Mouse (Mus musculus): ENCODE results near the gene Ksr1. TPM values are rescaled to one million over a fixed set of nuclear protein-coding genes. Genes with fewer than 3 reads are reported as not detected.

Gene Ksr1
- polyA plus RNA-seq (2012; rRNA removed) = 46.2 and 55.2 TPM in 2 replicates

DNA sequence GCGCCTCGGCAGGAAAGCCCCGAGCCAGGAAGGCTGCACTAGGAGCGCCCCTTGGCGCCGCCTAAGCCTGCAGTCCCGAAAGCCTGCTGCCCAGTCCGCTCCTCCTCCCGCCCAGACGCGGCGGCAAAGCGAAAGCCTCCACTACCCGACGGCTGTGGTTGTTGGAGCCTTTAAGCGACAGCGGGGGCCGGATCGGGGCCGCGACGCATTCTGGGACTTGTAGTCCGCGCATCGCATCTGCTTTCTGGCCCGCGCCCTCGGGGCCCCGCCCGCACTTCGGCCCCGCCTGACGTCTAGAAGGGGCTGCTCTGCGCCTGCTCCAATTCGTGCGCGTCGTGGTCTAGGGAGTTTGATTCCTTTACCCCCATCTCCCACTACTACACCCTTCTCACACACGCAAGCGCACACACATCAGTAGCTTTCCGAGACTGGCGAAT lies at the start of gene Ksr1:
Gene Ksr1 (minus strand): TSS at position 77 of the 437 bp plus-strand sequence.

DNA sequence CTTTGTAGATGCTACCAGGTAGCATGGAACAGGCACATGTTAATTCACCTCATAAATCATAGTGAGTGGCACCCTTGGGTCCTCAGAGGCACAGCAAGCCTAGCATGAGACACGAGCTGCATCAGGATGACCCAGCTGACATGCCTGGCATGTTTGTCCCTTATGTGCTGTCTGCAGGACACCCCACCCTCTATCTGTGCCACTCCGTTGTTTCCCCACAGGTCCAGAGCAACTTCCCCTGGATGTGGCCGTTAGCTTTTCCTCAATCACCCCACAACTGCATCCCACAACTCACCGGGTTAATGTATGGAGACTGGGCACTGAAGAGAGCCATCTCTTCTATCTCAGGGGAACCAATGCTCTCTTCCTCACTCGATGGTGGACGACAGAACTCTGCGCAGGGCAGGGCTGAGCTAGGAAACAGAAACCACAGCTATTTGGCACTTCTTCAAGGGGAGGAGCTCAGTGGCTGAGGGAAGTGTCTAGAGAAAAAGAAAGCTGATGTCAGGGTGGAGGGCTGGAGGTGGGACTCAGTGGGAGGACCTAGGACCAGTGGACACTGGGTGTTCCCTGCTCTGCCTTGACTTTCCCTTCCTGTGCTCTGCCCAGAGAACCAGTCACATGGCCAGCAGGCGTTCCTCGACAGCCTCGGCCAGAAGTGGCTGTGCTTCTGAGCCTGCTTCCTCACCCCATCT lies 161.6 kb downstream of the Ksr1 start, which contains the start of gene Lgals9:
Gene Lgals9 (minus strand): TSS at position 464 of the 695 bp plus-strand sequence.

Other genes with a start within 250 kb of the Ksr1 start
- 30.9 and 39.2 TPM in 2 replicates for gene Nos2, start 225.6 kb downstream of the Ksr1 start, polyA plus RNA-seq (2012; rRNA removed)
- gene Lgals9, start 161.5 kb downstream of the Ksr1 start, polyA plus RNA-seq (2012; rRNA removed) = 48.5 and 86.6 TPM in 2 replicates
- 73.9 and 109 TPM in 2 replicates for gene Wsb1, start 108.3 kb upstream of the Ksr1 start, polyA plus RNA-seq (2012; rRNA removed)
- gene Gm9964, start 150.5 kb upstream of the Ksr1 start, polyA plus RNA-seq (2012; rRNA removed) = not detected in 2 replicates
- 13.0 and 14.6 TPM in 2 replicates for gene Nf1, start 193.3 kb upstream of the Ksr1 start, polyA plus RNA-seq (2012; rRNA removed)

Data from ovary, adult 2 months (tissue).